Mouse (Mus musculus) limb, embryonic 13.5 days (tissue): ENCODE measurements around the gene Traf5. TPM values are rescaled to one million over a fixed set of nuclear protein-coding genes. Genes with fewer than 3 reads are reported as not detected.

ENCODE experiments used
- ATAC-seq: fragments of 200-750 bp; cut with Nextera tagmentation; 2 replicates; pipeline ENCODE4 v1.8.0; 2017; ENCODE audit warnings: low read depth, moderate number of reproducible peaks, moderate TSS enrichment; ENCODE audit not compliant: low FRiP score
- H3K27ac ChIP-seq: fragments of 300-500 bp; sonication (generic); 2 replicates; pipeline ENCODE4 v1.5.1; 2015; ENCODE audit warnings: inconsistent platforms, mild to moderate bottlenecking, moderate library complexity
- H3K27me3 ChIP-seq: fragments of 300-500 bp; sonication (generic); 2 replicates; pipeline ENCODE4 v1.6.1; 2015; ENCODE audit warnings: mild to moderate bottlenecking, inconsistent platforms
- H3K36me3 ChIP-seq: fragments of 300-500 bp; sonication (generic); 2 replicates; pipeline ENCODE4 v1.6.1; 2015; ENCODE audit warnings: inconsistent platforms, mild to moderate bottlenecking, moderate library complexity
- H3K4me1 ChIP-seq: fragments of 300-500 bp; sonication (generic); 2 replicates; pipeline ENCODE4 v1.6.1; 2015; ENCODE audit warnings: inconsistent platforms
- H3K4me2 ChIP-seq: fragments of 300-500 bp; sonication (generic); replicated peaks from 2 replicates; pipeline ENCODE4 v1.6.1; 2015; ENCODE audit warnings: inconsistent platforms, mild to moderate bottlenecking, moderate library complexity
- H3K4me3 ChIP-seq: fragments of 300-500 bp; sonication (generic); 2 replicates; pipeline ENCODE4 v1.5.1; 2015; ENCODE audit warnings: moderate library complexity, mild to moderate bottlenecking, inconsistent platforms
- H3K9ac ChIP-seq: fragments of 300-500 bp; sonication (generic); 2 replicates; pipeline ENCODE4 v1.6.1; 2015; ENCODE audit warnings: mild to moderate bottlenecking, inconsistent platforms
- H3K9me3 ChIP-seq: fragments of 300-500 bp; sonication (generic); 2 replicates; pipeline ENCODE4 v1.6.1; 2016; ENCODE audit warnings: inconsistent platforms
- WGBS: fragments of 180-500 bp; shearing (Covaris S2); methylation state at CpG from one replicate; pipeline ENCODE4 v1.1.7; 2015; 5-methylcytosine and 5-hydroxymethylcytosine counted together
- polyA plus RNA-seq: library from polyadenylated mRNA; unstranded; fragments of >200 nt; fragmentation: Nextera tagmentation; extraction: Ambion mirVana; gene quantifications from 2 replicates; pipeline ENCODE4 v1.2.1, GENCODE M21; 2015

The Traf5 gene
- polyA plus RNA-seq, 1 experiment from 2014 or later, result 18.7 TPM

DNA sequence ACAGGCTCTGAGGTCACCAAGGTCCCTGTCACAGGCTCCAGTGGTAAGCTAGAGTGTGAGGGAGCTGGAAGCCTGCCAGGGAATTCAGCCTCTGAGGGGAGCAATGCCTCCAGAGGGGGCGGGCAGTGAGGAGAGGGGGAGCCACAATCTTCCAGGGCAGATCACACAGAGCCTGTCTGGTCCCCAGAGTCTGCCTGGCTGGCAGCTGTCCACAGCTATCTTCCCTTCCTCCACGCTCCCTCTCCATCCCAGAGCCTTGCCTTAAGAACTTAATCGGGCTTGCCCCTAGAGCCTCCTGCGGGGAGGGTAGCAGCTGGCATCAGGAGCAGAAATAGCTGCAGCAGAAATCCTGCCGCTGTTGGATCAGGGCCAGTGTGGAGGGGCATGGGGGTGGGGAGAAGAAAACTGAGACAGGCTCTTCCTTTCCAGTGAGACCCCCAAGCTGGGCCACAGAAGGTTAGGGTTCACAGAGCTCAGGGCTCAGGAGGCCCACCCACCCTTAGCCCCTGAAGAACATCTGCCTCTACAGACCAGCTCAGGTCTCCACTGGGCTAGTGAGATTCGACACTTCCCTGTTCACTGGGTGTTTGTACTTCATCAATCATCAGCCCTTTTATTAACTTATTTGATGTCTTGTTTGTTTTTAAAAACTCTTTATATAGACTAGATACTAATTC, 110.8 kb downstream of the Traf5 start:
- Histone ChIP-seq H3K27me3 (peaks cover 17% of the 10 kb centered on the region), H3K27ac (peak overlapping the region; percentile 15; the same call in 1 of the 2 replicates), H3K4me3 (no peak overlapping the region), H3K4me1 (peaks cover 29% of the 10 kb centered on the region), H3K36me3 (no peaks in the 10 kb centered on the region), H3K4me2 (no peak overlapping the region), H3K9ac (no peak overlapping the region), H3K9me3 (no peaks in the 10 kb centered on the region)
- 25% methylated on average over 6 of the region's 6 CpGs for WGBS
- peak; percentile 85 for ATAC-seq

DNA sequence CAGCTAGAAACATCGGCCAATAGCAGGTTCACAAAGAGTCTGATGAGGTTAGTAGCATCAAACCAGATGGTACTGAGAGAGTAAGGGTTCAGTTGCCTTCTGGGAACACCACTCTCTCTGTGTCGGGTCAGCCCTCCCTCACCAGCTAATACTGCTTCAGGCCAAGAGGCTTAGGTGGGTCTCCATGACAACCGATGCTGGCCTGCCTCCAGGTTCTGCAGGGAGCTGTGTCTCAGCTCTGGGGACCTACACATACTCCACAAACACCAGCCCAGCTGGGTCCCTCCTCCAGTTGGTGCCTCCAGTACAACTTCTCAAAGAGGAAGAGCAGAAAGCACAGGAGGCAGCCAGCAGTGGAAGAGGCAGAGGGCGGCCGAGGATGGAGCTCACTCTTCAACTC, 115.2 kb downstream of the Traf5 start, which contains the start of gene Rd3:
TSS of gene Rd3 (plus strand) at position 184 of the 400 bp plus-strand sequence.
- no peaks in the 10 kb centered on the region for H3K9me3 ChIP-seq
- no peaks in the 10 kb centered on the region for H3K36me3 ChIP-seq
- no peak within 1 kb of the TSS for H3K4me2 ChIP-seq
- H3K27me3 ChIP-seq, result no peaks in the 10 kb centered on the region
- H3K4me3 ChIP-seq, result no peak within 1 kb of the TSS
- no peak within 1 kb of the TSS for H3K27ac ChIP-seq
- H3K9ac ChIP-seq, result no peak within 1 kb of the TSS
- WGBS, result 41% methylated on average over 5 of the region's 5 CpGs
- peaks cover 32% of the 10 kb centered on the region for H3K4me1 ChIP-seq
- no peak for ATAC-seq

GRCm38 (mm10) chr1:191974509-191975405, 117.6 kb downstream of the Traf5 start:
- no peak for ATAC-seq
- Histone ChIP-seq H3K36me3 (no peaks in the 10 kb centered on the region), H3K9me3 (no peaks in the 10 kb centered on the region), H3K27ac (no peak overlapping the region), H3K9ac (no peak overlapping the region), H3K4me1 (peaks cover 17% of the 10 kb centered on the region), H3K4me3 (no peak overlapping the region), H3K27me3 (no peaks in the 10 kb centered on the region), H3K4me2 (no peak overlapping the region)
- 67% methylated on average over 13 of the region's 13 CpGs for WGBS

DNA sequence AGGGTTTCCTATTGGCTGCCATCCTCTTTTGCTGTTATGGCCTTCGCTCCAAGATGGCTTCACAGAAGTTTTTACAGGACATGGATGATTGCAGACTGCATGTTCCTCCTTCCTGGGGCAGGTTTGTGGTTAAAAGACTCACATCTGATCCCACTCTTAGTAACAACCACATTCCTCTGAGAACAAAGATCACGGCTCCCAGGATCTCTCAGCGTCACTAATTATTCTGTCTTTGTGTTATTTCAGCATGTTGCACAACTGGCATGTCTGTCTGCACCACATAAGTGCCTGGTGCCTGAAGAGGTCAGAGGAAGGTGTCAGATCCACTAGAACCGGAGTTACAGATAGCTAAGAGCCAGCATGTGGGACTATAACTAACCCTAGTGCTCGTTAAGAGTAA, 122.4 kb downstream of the Traf5 start:
- Histone ChIP-seq H3K4me1 (0 out of 2 replicates have a peak, but pooled peaks cover 6% of the 10 kb centered on the region), H3K9ac (no peak overlapping the region), H3K9me3 (no peaks in the 10 kb centered on the region), H3K27ac (no peak overlapping the region), H3K4me3 (no peak overlapping the region), H3K36me3 (no peaks in the 10 kb centered on the region), H3K27me3 (no peaks in the 10 kb centered on the region), H3K4me2 (no peak overlapping the region)
- no peak for ATAC-seq
- whole genome bisulfite sequencing, result 56% methylated on average over 5 of the region's 5 CpGs

DNA sequence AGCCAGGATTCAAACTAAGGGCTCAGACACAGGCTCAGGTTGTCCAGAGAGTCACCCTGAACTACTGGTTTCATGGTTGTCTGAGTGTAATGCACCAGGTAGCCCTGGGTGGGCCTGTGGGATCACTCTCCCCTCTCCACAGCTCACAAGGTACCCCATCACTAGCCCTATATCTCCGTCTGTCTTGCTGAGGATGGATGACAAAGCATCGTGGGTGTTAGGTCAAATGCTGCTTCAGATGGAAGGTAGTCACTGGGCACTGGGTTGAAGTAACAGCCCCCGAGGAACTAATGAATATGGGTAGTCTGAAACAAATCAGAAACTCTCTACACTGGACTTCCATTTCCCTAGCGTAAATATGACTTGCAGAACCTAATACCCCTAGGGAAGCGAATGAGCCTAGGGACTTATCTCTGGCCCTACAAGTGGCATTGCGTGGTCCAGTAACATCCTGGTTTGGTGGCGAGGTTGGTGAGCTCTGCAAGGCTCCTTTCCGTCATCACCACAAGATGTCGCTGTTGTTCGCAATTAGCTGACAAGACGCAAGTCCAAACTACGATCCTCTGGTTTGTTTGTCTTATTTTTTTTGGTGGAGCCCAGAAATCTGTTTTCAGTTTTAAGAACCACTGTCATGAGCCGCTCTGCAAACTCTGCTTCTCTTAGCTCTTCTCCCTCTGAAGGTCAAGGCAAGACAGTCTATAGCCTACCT, 127.4 kb downstream of the Traf5 start:
- no peaks in the 10 kb centered on the region for H3K9me3 ChIP-seq
- H3K4me2 ChIP-seq, result peak overlapping the region; percentile 39; the same call in 1 of the 2 replicates
- H3K4me1 ChIP-seq, result 0 out of 2 replicates have a peak, but pooled peaks cover 6% of the 10 kb centered on the region
- WGBS, result 16% methylated on average over 13 of the region's 13 CpGs
- no peaks in the 10 kb centered on the region for H3K27me3 ChIP-seq
- H3K36me3 ChIP-seq, result no peaks in the 10 kb centered on the region
- peak; percentile 69; the same call in 1 of the 2 replicates for ATAC-seq
- H3K9ac ChIP-seq, result peak overlapping the region; percentile 20; the same call in 1 of the 2 replicates
- no peak overlapping the region; the same call in 1 of the 2 replicates for H3K27ac ChIP-seq
- no peak overlapping the region for H3K4me3 ChIP-seq

DNA sequence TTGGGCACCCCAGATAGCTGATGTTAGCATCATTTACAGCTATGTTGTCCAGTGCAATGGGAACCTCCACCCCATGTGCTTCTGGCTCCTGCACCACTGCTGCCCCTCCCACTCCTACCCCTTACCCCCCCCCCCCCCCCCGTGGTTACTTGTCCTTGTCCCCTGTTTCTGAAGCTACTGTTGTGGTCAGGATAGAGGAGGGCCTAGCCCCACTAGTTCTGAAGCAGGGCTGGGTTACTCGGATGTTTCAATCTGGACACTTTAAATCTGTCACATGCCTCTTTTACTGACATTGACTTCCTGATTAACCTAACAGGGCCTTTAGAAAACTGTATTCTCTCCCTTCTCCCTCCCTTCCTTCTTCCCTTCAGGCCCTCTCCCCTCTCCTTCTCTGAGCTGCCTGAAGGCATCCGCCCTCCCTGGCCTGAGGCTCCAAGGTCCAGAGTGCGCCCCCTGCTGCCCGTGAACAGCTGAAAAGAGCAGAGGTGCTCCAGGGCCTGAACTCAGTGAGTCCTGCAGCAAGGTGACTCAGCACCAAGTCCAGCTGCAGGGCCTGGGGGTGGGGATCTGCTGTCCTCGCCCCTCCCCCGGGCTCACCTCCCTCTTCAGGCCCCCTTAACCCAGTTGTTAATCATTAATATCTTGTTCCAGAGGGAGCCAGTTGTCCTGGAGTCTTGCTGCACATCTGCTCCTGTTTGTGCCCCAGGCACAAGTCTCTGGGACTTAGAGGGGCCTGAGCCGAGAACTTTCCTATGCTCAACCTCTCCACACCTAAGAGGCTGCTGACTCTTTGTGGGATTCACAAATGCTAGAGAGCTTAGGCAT, 128.2 kb downstream of the Traf5 start:
- Histone ChIP-seq H3K4me1 (0 out of 2 replicates have a peak, but pooled peaks cover 6% of the 10 kb centered on the region), H3K27ac (no peak overlapping the region; the same call in 1 of the 2 replicates), H3K36me3 (no peaks in the 10 kb centered on the region), H3K4me2 (no peak overlapping the region), H3K4me3 (no peak overlapping the region), H3K9ac (peak overlapping the region; percentile 20; the same call in 1 of the 2 replicates), H3K9me3 (no peaks in the 10 kb centered on the region), H3K27me3 (no peaks in the 10 kb centered on the region)
- ATAC-seq, result peak; percentile 64
- WGBS, result 26% methylated on average over 7 of the region's 8 CpGs

- 80% methylated on average over 3 of the region's 3 CpGs for WGBS
- Histone ChIP-seq H3K27me3 (no peaks in the 10 kb centered on the region), H3K4me1 (0 out of 2 replicates have a peak, but pooled peaks cover 6% of the 10 kb centered on the region), H3K36me3 (no peaks in the 10 kb centered on the region), H3K27ac (no peak overlapping the region), H3K9ac (no peak overlapping the region), H3K4me3 (no peak overlapping the region), H3K4me2 (no peak overlapping the region), H3K9me3 (no peaks in the 10 kb centered on the region)
- no peak for ATAC-seq
Measured at GRCm38 (mm10) chr1:191963413-191963812, 128.9 kb downstream of the Traf5 start.

GRCm38 (mm10) chr1:191960946-191961345, 131.4 kb downstream of the Traf5 start:
- Histone ChIP-seq H3K4me1 (0 out of 2 replicates have a peak, but pooled peaks cover 6% of the 10 kb centered on the region), H3K27ac (no peak overlapping the region), H3K9ac (no peak overlapping the region), H3K4me2 (no peak overlapping the region), H3K27me3 (no peaks in the 10 kb centered on the region), H3K9me3 (no peaks in the 10 kb centered on the region), H3K36me3 (no peaks in the 10 kb centered on the region), H3K4me3 (no peak overlapping the region)
- 51% methylated on average over 2 of the region's 2 CpGs for WGBS
- no peak for ATAC-seq

DNA sequence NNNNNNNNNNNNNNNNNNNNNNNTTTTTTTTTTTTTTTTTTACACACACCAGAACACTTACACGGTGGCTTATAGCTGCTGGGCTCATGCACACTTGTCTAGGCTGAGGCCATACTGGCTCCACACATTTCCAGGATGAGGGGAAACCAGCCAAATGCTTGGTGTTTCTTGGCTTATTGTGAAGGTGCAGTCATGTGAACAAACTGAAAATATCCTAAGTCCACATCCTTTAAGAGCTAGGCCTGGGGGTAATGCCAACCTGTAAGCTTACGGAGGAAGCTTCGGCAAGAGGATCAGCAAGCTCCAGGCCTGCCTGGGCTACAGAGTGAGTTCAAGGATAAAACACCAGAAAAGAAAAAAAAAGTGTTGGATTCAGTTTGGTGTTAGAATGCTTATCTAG, 135.0 kb downstream of the Traf5 start:
- H3K4me1 ChIP-seq, result no peaks in the 10 kb centered on the region
- ATAC-seq, result no peak
- no peaks in the 10 kb centered on the region for H3K27me3 ChIP-seq
- H3K4me2 ChIP-seq, result no peak overlapping the region
- 89% methylated on average over 3 of the region's 3 CpGs for WGBS
- no peak overlapping the region for H3K4me3 ChIP-seq
- no peak overlapping the region for H3K27ac ChIP-seq
- no peak overlapping the region for H3K9ac ChIP-seq
- no peaks in the 10 kb centered on the region for H3K36me3 ChIP-seq
- H3K9me3 ChIP-seq, result no peaks in the 10 kb centered on the region

DNA sequence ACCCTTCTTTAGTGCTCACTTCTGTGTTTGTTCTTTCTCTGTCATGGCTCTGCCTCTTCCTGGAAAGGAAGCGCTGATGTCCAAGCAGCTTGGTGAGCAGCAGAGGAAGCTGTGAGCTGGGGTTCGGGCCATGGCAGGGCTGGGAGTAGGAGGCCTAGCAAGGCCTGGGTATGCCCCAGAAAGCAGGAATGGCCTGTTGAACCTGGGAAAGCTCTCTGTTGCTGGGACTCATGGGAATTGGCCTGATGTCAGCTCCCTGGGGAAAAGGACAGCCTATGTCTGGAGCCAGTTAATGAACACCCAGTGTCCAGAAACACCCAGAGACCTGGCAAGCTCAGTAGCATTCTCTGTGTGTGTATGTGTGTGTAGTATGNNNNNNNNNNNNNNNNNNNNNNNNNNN, 135.5 kb downstream of the Traf5 start:
- Histone ChIP-seq H3K4me3 (no peak overlapping the region), H3K9me3 (no peaks in the 10 kb centered on the region), H3K27me3 (no peaks in the 10 kb centered on the region), H3K4me2 (no peak overlapping the region), H3K36me3 (no peaks in the 10 kb centered on the region), H3K9ac (no peak overlapping the region), H3K27ac (no peak overlapping the region), H3K4me1 (no peaks in the 10 kb centered on the region)
- 89% methylated on average over 2 of the region's 2 CpGs for WGBS
- no peak for ATAC-seq

- no peak overlapping the region for H3K4me3 ChIP-seq
- WGBS, result 75% methylated on average over 3 of the region's 3 CpGs
- no peak overlapping the region for H3K9ac ChIP-seq
- no peaks in the 10 kb centered on the region for H3K9me3 ChIP-seq
- no peak overlapping the region for H3K4me2 ChIP-seq
- no peaks in the 10 kb centered on the region for H3K27me3 ChIP-seq
- H3K36me3 ChIP-seq, result no peaks in the 10 kb centered on the region
- H3K4me1 ChIP-seq, result no peaks in the 10 kb centered on the region
- ATAC-seq, result no peak
- H3K27ac ChIP-seq, result no peak overlapping the region
Measured at GRCm38 (mm10) chr1:191956261-191956660, 136.1 kb downstream of the Traf5 start.
